Mouse (Mus musculus): ENCODE data around the gene Klf12.
A peak's percentile ranks its signal among the peaks of the same experiment; 100 is the strongest.

Gene Klf12

GRCm38 (mm10) chr14:100126126-100126525 is 158.4 kb downstream of the Klf12 start:
- no peak for DNase-seq

- DNase-seq, result no peak
Measured at GRCm38 (mm10) chr14:100121075-100121474, 163.4 kb downstream of the Klf12 start.

- DNase-seq, result no peak
Measured at GRCm38 (mm10) chr14:100119866-100120265, 164.6 kb downstream of the Klf12 start.

- DNase-seq, result no peak
Measured at GRCm38 (mm10) chr14:100113419-100113818, 171.1 kb downstream of the Klf12 start.

GRCm38 (mm10) chr14:100111735-100112134 is 172.7 kb downstream of the Klf12 start:
- no peak for DNase-seq

DNA sequence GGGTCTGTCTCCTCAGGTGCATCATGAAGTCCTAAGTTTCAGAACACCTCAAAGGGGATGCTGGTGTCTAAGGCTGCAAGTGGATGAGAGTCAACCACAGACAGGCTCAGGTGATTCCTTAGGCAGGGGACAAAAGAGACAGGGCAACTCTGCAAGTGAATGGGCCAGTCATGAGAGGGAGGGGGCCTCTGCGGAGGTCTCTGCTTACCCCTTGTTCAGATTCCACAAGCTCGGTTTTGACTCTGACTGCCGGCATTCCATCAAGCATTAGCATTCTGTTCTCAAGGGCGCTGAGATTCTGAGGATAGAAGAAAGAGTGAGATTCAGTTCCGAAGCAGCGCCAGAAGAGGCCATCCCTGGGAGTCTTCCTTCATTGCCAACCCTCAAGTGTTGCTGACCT is 174.9 kb downstream of the Klf12 start:
- no peak for DNase-seq

DNA sequence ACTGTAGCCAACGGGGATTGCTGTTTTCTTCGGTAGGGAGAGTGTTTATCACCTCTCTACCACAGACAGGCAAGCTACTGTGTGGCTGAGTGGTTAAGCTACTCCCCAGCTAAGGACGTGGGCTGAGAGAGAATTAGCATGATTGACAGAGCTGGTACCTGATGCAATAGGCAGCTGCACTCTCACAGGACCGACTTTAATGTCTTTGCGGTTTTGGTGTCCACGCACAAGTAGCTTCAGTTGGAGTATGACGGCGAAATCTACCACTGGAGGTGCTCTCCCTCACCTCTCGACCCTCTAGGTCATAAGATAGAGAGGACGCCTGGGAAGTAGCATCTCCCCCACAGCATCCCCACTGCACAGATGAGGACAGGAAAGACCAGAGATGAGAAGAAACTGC is 178.9 kb downstream of the Klf12 start:
- DNase-seq, result no peak

- no peak for DNase-seq
Measured at GRCm38 (mm10) chr14:100104818-100105217, 179.7 kb downstream of the Klf12 start.

- DNase-seq, result no peak
Measured at GRCm38 (mm10) chr14:100103818-100104217, 180.7 kb downstream of the Klf12 start.

GRCm38 (mm10) chr14:100097208-100098189 is 187.0 kb downstream of the Klf12 start:
- DNase-seq, result no peak

- DNase-seq, result no peak
Measured at GRCm38 (mm10) chr14:100095730-100096129, 188.7 kb downstream of the Klf12 start.

GRCm38 (mm10) chr14:100090517-100090916 is 194.0 kb downstream of the Klf12 start:
- DNase-seq, result no peak

- no peak for DNase-seq
Measured at GRCm38 (mm10) chr14:100079620-100080019, 204.9 kb downstream of the Klf12 start.

DNA sequence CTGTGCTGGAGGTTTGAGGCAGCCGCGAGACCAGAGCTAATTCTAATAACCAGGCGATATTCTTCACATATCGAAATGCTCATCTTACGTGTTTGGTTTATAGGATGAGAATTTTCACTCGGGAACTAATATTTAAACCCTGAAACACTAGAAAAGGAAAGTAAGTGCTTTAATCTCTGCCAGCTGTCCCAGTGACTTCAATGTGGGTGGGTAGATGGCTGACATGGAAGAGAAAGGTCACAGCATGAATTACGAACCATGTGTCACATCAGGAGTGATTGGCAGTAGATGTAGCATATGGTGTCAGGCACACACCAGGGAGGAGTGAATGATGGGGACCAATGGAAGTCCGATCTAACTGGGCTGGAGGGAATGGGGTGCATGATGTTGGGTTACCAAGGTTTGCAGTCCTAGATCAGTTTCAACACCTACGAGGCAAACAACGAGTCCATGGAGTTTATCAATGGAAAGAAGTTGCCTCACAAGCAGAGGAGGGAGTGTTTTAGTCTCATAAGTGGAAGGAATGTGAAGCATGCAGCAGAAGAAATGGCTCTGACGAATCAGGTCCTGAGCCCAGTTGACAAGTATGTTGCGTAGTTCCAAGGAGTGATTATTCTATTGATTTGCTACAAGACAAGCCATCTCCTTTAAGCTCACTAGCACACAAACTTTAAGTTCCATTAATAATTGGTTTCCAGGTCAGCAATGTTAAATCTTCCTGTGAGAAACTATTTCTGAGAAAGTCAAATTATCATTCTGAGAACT is 211.9 kb downstream of the Klf12 start:
- no peak for DNase-seq

DNA sequence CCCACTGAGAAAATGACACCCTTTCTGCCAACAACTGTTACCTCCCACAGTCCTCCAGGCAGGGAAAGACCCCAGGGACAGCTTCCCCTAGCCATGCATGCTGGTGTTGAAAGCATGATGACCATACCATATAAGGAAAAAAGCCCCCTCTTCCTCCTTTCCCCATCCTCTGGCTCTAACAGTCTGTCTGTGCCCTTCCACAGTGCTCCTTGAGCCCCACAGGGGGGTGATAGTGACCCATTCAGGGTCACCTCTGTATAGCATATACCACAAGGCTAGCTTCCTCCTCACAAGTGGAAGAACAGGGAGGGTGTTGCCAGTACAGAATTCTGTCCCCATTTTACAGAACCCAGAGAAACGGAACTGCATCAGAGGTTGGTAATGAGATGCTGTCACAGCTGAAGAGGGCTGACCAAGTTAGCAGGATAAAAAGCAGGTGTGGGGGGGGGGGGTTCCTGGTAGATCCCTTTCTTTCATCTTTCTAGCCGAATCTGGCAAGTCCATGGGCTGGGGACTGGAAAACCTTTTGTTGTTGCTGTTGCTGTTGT is 214.9 kb downstream of the Klf12 start:
- no peak for DNase-seq

- no peak for DNase-seq
Measured at GRCm38 (mm10) chr14:100068715-100069114, 215.8 kb downstream of the Klf12 start.

GRCm38 (mm10) chr14:100062516-100062915 is 222.0 kb downstream of the Klf12 start:
- DNase-seq, result no peak

- no peak for DNase-seq
Measured at GRCm38 (mm10) chr14:100054150-100054549, 230.3 kb downstream of the Klf12 start.

GRCm38 (mm10) chr14:100053456-100053855 is 231.0 kb downstream of the Klf12 start:
- DNase-seq, result no peak

DNA sequence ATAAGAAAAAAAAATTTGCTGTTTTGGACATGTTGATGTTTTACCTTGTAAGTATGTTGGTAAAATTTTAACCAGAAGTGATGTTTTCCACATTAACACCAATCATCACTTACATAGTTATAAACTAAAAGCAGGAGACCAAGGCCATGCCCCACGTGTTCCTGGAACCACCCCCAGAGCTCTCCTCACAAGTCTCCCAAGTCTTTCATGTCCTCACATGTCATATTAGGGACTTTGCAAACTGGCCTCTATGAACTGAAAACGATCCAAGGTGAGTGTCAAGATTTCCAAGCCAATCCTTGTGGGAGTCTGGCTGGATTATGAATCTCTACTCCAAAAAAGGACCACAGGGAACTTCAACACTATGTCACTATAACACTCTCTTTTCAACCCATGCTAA is 231.6 kb downstream of the Klf12 start:
- DNase-seq, result peak in 1 of 2 experiments; percentile 11

GRCm38 (mm10) chr14:100045431-100045830 is 239.0 kb downstream of the Klf12 start:
- DNase-seq, result no peak

- DNase-seq, result no peak
Measured at GRCm38 (mm10) chr14:100041823-100042222, 242.7 kb downstream of the Klf12 start.

GRCm38 (mm10) chr14:100026671-100027070 is 257.8 kb downstream of the Klf12 start:
- DNase-seq, result peak; percentile 3 to 6

Measured in kidney, postnatal 4 days (tissue).